Mouse (Mus musculus) hindbrain, embryonic 15.5 days (tissue): ENCODE measurements around the gene Mvb12a. TPM values are rescaled to one million over a fixed set of nuclear protein-coding genes. Genes with fewer than 3 reads are reported as not detected.

ENCODE experiments used
- polyA plus RNA-seq: library from polyadenylated mRNA; unstranded; fragments of >200 nt; fragmentation: Nextera tagmentation; extraction: Ambion mirVana; gene quantifications from 2 replicates; pipeline ENCODE4 v1.2.1, GENCODE M21; 2015

Gene Mvb12a
- polyA plus RNA-seq, 1 experiment from 2014 or later, result 60.3 TPM

Other genes with a start within 250 kb of the Mvb12a start
- gene Use1, start 176.1 kb upstream of the Mvb12a start, polyA plus RNA-seq, result 113 TPM in 2 replicates
- gene Ocel1, start 171.6 kb upstream of the Mvb12a start, polyA plus RNA-seq, result 6.6 and 7.4 TPM in 2 replicates
- gene Nr2f6, start 161.0 kb upstream of the Mvb12a start, polyA plus RNA-seq, result 29.3 and 31.4 TPM in 2 replicates
- 7.6 and 7.7 TPM in 2 replicates for gene Ushbp1, start 147.1 kb upstream of the Mvb12a start, polyA plus RNA-seq
- gene Babam1, start 146.1 kb upstream of the Mvb12a start, polyA plus RNA-seq, result 96.4 and 99.4 TPM in 2 replicates
- gene Ankle1, start 136.9 kb upstream of the Mvb12a start, polyA plus RNA-seq, result 11.0 and 11.3 TPM in 2 replicates
- 183 and 195 TPM in 2 replicates for gene Abhd8, start 79.3 kb upstream of the Mvb12a start, polyA plus RNA-seq
- gene Mrpl34, start 78.0 kb upstream of the Mvb12a start, polyA plus RNA-seq, result 172 and 189 TPM in 2 replicates
- gene Dda1, start 73.7 kb upstream of the Mvb12a start, polyA plus RNA-seq, result 217 and 231 TPM in 2 replicates
- 7.7 and 8.6 TPM in 2 replicates for gene Ano8, start 57.0 kb upstream of the Mvb12a start, polyA plus RNA-seq
- gene Gtpbp3, start 54.8 kb upstream of the Mvb12a start, polyA plus RNA-seq, result 12.0 and 15.3 TPM in 2 replicates
- gene Plvap, start 31.2 kb upstream of the Mvb12a start, polyA plus RNA-seq, result 9.5 and 10.9 TPM in 2 replicates
- 0.31 and 0.41 TPM in 2 replicates for gene Ccdc194, start 17.2 kb upstream of the Mvb12a start, polyA plus RNA-seq
- gene Bst2, start 5.5 kb upstream of the Mvb12a start, polyA plus RNA-seq, result 11.3 and 19.5 TPM in 2 replicates
- 0.21 and 0.38 TPM in 2 replicates for gene Tmem221, start 15.9 kb downstream of the Mvb12a start, polyA plus RNA-seq
- 0.06 and 0.08 TPM in 2 replicates for gene Nxnl1, start 23.7 kb downstream of the Mvb12a start, polyA plus RNA-seq
- gene Slc27a1, start 26.0 kb downstream of the Mvb12a start, polyA plus RNA-seq, result 83.9 and 87.4 TPM in 2 replicates
- 224 and 233 TPM in 2 replicates for gene Pgls, start 49.3 kb downstream of the Mvb12a start, polyA plus RNA-seq
- gene Fam129c, start 54.7 kb downstream of the Mvb12a start, polyA plus RNA-seq, result 6.5 and 8.9 TPM in 2 replicates
- gene Colgalt1, start 68.1 kb downstream of the Mvb12a start, polyA plus RNA-seq, result 65.6 and 78.2 TPM in 2 replicates
- gene Unc13a, start 128.8 kb downstream of the Mvb12a start, polyA plus RNA-seq, result 20.8 and 24.7 TPM in 2 replicates
- 6.1 and 7.0 TPM in 2 replicates for gene Jak3, start 133.4 kb downstream of the Mvb12a start, polyA plus RNA-seq
- gene Insl3, start 146.3 kb downstream of the Mvb12a start, polyA plus RNA-seq, result 0.47 and 1.5 TPM in 2 replicates
- gene B3gnt3, start 158.9 kb downstream of the Mvb12a start, polyA plus RNA-seq, result 0.45 and 0.52 TPM in 2 replicates
- 77.2 and 93.0 TPM in 2 replicates for gene Fcho1, start 182.8 kb downstream of the Mvb12a start, polyA plus RNA-seq